Mouse (Mus musculus): ENCODE data around the gene Hcrt.

GRCm38 (mm10) chr11:100719893-100720292 is 42.8 kb downstream of the Hcrt start:
- TF ChIP-seq CTCF (IDR thresholded peaks at IDR 0.05; ENCODE audit: borderline replicate concordance, insufficient read depth, low read length) (no peak), POLR2A (IDR thresholded peaks at IDR 0.05; ENCODE audit: low read depth, low read length) (no peak)
